Mouse (Mus musculus) forebrain, postnatal 0 days (tissue): Measurements from ENCODE around the gene Dgcr6. TPM values are rescaled to one million over a fixed set of nuclear protein-coding genes. Genes with fewer than 3 reads are reported as not detected.
A peak's percentile ranks its signal among the peaks of the same experiment; 100 is the strongest.
"Not testable (repeated sequence)": the region's sequence is repeated elsewhere in the genome, so short reads cannot be mapped to it uniquely, and the experiment has no call there.

ENCODE experiments used
- ATAC-seq: fragments of 200-750 bp; cut with Nextera tagmentation; 2 replicates; pipeline ENCODE4 v1.8.0; 2017; ENCODE audit warnings: mild to moderate bottlenecking, moderate library complexity
- DNase-seq: peaks from one replicate; pipeline ENCODE4 v3.0.0-alpha.2; 2015
- H3K27ac ChIP-seq: fragments of 300-500 bp; sonication (generic); 2 replicates; pipeline ENCODE4 v1.5.1; 2014; ENCODE audit warnings: low read depth, mild to moderate bottlenecking, antibody characterized with exemption, low read length, moderate library complexity, mixed read lengths
- H3K27me3 ChIP-seq: fragments of 300-500 bp; sonication (generic); 2 replicates; pipeline ENCODE4 v1.6.1; 2014; ENCODE audit warnings: mild to moderate bottlenecking, low read length, mixed read lengths; ENCODE audit not compliant: insufficient read depth
- H3K36me3 ChIP-seq: fragments of 300-500 bp; sonication (generic); 2 replicates; pipeline ENCODE4 v1.6.1; 2014; ENCODE audit warnings: mild to moderate bottlenecking, moderate library complexity; ENCODE audit not compliant: insufficient read depth
- H3K4me1 ChIP-seq: fragments of 300-500 bp; sonication (generic); 2 replicates; pipeline ENCODE4 v1.6.1; 2014; ENCODE audit warnings: antibody characterized with exemption; ENCODE audit not compliant: insufficient read depth
- H3K4me2 ChIP-seq: fragments of 300-500 bp; sonication (generic); 2 replicates; pipeline ENCODE4 v1.6.1; 2014; ENCODE audit warnings: low read depth, mild to moderate bottlenecking, moderate library complexity
- H3K4me3 ChIP-seq: fragments of 300-500 bp; sonication (generic); 2 replicates; pipeline ENCODE4 v1.5.1; 2014; ENCODE audit warnings: low read depth, low read length, mixed read lengths
- H3K9ac ChIP-seq: fragments of 300-500 bp; sonication (generic); 2 replicates; pipeline ENCODE4 v1.6.1; 2014; ENCODE audit warnings: mild to moderate bottlenecking
- H3K9me3 ChIP-seq: fragments of 300-500 bp; sonication (generic); 2 replicates; pipeline ENCODE4 v1.6.1; 2016; ENCODE audit warnings: low read length
- CTCF ChIP-seq: sonication (generic); IDR thresholded peaks from 2 replicates; pipeline ENCODE4 v1.5.1; 2016; ENCODE audit warnings: antibody characterized with exemption, control low read depth, low read depth
- WGBS: fragments of 180-500 bp; shearing (Covaris S2); extraction: QIAGEN DNeasy Blood & Tissue Kit; methylation state at CpG from one replicate; pipeline ENCODE4 v1.1.7; 2014; 5-methylcytosine and 5-hydroxymethylcytosine counted together
- polyA plus RNA-seq: library from polyadenylated mRNA; unstranded; fragments of >200 nt; fragmentation: Nextera tagmentation; extraction: Ambion mirVana; gene quantifications from 2 replicates; pipeline ENCODE4 v1.2.1, GENCODE M21; 2015
- total RNA-seq: library from RNA; depleted of rRNA; stranded (reverse); fragments of >200 nt; gene quantifications from 2 replicates; pipeline ENCODE4 v1.2.3, GENCODE M21; 2014; rRNA removed

Dgcr6 gene
- total RNA-seq = 64.2 and 66.9 TPM in 2 replicates
- 171 and 177 TPM in 2 replicates for polyA plus RNA-seq

DNA sequence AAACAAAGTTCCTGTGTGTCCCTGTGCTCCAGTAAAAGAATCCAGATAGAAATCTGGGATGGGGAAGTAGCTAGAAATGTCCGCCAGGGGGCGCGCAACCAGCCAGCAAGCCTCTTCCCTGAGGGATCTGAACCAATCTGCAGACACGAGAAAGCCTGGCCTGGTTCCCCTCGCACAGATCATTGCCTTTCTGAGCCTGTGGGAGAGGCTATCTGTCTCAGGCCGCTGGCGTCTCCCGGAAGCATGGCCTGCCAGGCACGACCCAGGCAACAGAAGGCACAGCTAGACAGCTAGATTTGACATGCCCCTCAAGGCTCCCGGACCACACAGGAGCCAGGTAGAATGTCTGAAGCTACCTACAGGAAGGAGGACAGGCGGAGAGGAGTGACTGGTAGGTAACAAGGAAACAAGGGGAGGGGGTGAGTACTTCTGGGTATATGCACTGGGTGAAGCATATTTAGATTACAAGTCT lies at the start of gene Dgcr6:
TSS of gene Dgcr6 (plus strand) at position 130 of the 472 bp plus-strand sequence.
- Histone ChIP-seq H3K36me3 (no peaks in the 10 kb centered on the region), H3K4me1 (no peaks in the 10 kb centered on the region), H3K9ac (peak within 1 kb of the TSS; percentile 25; the same call in 1 of the 2 replicates), H3K4me2 (peak within 1 kb of the TSS; percentile 35; the same call in 1 of the 2 replicates), H3K27ac (peak within 1 kb of the TSS; percentile 62; the same call in 1 of the 2 replicates), H3K27me3 (no peaks in the 10 kb centered on the region), H3K4me3 (no peak within 1 kb of the TSS), H3K9me3 (no peaks in the 10 kb centered on the region)
- ATAC-seq = peak; percentile 92
- peak; percentile 90 for DNase-seq
- TF ChIP-seq CTCF = peak; percentile 92
- 15% methylated on average over 11 of the region's 11 CpGs for WGBS

DNA sequence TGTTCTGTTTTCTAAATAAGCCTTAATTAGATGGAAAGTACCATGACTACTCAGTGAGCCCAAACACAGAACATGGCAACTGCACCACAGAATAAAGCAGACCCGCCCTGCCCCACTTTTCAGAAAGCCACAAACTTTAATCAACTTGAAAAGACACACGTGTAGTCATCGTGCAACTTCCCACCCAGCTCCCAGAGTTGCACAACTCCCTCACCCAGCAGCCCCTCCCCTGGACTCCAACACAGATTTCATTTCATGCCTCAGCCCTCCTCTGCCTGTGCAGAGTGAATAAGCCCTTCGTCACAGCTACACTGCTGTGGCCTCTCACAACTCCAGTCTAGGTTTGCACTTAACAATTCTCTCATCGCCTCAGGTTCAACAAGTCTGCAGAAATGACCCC lies 48.1 kb upstream of the Dgcr6 start:
- Histone ChIP-seq H3K9ac (no peak overlapping the region), H3K36me3 (no peaks in the 10 kb centered on the region), H3K4me3 (no peak overlapping the region), H3K9me3 (no peaks in the 10 kb centered on the region), H3K27me3 (no peaks in the 10 kb centered on the region), H3K4me1 (no peaks in the 10 kb centered on the region), H3K27ac (no peak overlapping the region), H3K4me2 (no peak overlapping the region)
- 56% methylated on average over 5 of the region's 5 CpGs for WGBS
- no peak for TF ChIP-seq CTCF
- DNase-seq (no peak), ATAC-seq (no peak)

DNA sequence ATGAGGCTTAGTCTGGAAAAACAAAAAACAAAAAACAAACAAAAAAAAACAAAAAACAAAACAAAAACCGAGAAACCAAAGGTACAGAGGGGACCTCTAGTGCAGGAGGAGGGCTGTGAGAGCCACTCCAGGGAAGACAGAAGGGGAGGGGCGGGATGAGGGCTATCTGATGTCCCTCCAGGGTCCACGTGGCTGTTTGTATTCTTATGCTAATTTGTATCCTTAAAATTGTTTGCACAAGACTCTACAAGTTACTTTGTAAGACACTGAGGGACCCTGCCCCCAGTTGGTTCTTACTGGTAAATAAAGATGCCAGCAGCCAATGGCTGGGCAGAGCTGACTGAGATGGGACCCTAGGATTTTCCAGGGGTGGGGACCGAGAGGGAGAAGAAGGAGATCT lies 45.6 kb upstream of the Dgcr6 start:
- Histone ChIP-seq H3K4me2 (no peak overlapping the region), H3K9me3 (no peaks in the 10 kb centered on the region), H3K27me3 (no peaks in the 10 kb centered on the region), H3K4me1 (no peaks in the 10 kb centered on the region), H3K9ac (no peak overlapping the region), H3K4me3 (no peak overlapping the region), H3K36me3 (no peaks in the 10 kb centered on the region), H3K27ac (no peak overlapping the region)
- ATAC-seq = no peak
- no peak for TF ChIP-seq CTCF
- DNase-seq = no peak
- 34% methylated on average over 4 of the region's 4 CpGs for WGBS

DNA sequence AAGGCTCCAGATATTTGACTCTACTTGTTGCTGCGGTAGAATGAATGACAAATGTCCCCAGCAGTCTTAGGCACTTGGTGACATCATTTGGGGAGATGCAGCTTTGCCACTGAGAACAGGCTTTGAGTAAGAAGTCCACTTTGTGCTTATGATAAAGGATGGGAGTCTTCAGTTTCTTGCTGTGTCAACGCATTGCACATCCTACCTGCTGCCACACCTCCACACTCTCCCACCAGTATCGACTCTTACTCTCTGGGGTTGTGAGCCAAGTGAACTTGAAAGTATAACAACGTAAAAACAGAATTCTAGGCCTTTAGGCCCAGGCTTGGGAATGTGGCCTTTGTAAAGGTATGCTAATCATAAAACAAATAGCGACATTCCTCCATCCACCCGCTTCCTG lies 41.6 kb upstream of the Dgcr6 start:
- ATAC-seq (no peak), DNase-seq (no peak)
- Histone ChIP-seq H3K4me3 (no peak overlapping the region), H3K4me1 (no peaks in the 10 kb centered on the region), H3K9me3 (no peaks in the 10 kb centered on the region), H3K27me3 (no peaks in the 10 kb centered on the region), H3K9ac (no peak overlapping the region), H3K4me2 (no peak overlapping the region), H3K27ac (no peak overlapping the region), H3K36me3 (no peaks in the 10 kb centered on the region)
- WGBS = 75% methylated on average over 6 of the region's 6 CpGs
- TF ChIP-seq CTCF = no peak

DNA sequence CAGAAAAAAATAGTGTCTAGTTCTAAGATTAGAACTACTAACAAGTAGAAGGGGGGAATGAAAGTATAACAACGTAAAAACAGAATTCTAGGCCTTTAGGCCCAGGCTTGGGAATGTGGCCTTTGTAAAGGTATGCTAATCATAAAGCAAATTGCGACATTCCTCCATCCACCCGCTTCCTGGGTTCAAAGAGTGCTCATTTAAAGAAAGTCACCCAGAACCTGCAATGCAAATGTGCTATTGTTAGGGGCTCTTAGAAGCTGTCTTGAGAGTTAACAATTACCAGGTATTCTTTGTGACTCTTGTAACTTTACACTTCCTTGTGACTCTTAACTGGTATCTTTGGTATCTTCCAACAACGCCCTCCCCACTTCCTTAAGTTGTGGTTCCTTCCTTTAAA lies 36.2 kb upstream of the Dgcr6 start:
- WGBS = 67% methylated on average over 4 of the region's 4 CpGs
- not testable (repeated sequence) for H3K27me3 ChIP-seq, H3K4me1 ChIP-seq, ATAC-seq, H3K4me2 ChIP-seq, H3K9me3 ChIP-seq, DNase-seq, H3K4me3 ChIP-seq, H3K36me3 ChIP-seq, H3K9ac ChIP-seq, H3K27ac ChIP-seq

DNA sequence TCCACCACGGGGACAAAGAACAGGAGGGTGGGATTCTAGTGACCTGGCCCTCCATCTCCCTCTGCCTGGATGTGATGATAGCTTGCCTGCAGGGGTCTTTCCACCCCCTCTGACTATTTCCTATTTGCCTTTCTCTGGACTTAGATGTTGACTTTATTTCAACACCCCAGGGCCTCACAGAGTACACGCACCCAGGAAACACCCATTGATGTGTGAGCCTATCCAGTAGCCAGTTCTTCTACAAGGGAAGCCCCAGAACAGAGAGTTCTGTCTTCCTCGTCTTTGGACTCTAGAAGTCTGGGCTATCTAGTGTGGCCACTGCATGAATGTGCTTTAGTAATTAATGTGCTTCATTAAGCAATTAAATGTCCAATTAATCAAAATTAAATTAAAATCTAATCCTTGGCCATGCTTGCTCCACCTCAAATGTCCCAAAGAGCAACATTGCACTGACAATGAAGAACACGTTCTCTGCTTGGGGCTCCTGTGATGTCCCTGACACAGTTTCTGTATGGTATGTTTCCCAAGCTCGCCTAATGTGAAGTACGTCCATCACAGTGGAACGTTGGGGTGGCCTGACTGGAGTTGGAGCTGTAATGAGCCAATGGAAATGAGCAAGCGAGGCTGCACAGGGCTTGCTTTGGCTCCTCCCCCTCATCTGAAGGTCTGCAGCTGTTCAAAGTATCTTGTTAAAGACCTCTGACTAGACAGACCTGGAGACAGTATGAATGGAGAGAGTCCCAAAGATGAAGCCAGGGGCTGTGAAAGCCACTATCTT lies 29.7 kb upstream of the Dgcr6 start:
- no peak for TF ChIP-seq CTCF
- Histone ChIP-seq H3K4me1 (no peaks in the 10 kb centered on the region), H3K4me3 (no peak overlapping the region), H3K27ac (no peak overlapping the region), H3K9ac (no peak overlapping the region), H3K27me3 (no peaks in the 10 kb centered on the region), H3K9me3 (no peaks in the 10 kb centered on the region), H3K36me3 (no peaks in the 10 kb centered on the region), H3K4me2 (no peak overlapping the region)
- ATAC-seq (no peak), DNase-seq (no peak)
- WGBS = 71% methylated on average over 8 of the region's 8 CpGs

DNA sequence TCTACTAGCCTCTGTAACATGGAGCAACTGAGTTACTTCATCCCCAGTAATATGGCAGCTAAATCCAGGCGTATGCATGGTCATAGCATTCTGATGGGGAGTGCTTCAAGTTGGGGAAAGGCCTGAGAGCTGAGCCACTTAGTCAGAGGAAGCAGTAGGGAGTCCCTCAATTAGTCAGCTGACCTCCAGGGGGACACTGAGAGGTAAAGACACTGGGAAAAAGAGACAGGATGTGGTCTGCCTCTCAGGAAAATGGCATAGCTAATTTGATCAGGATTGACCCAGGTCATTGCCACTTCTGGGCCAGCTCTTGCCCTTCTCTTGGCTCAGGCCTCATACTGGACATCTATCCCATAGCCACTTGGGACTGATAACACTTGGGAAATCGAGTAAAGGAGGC lies 25.3 kb upstream of the Dgcr6 start:
- no peaks in the 10 kb centered on the region for H3K4me1 ChIP-seq
- no peak overlapping the region for H3K9ac ChIP-seq
- WGBS = 66% methylated on average over 2 of the region's 2 CpGs
- DNase-seq (no peak), ATAC-seq (no peak)
- TF ChIP-seq CTCF = no peak
- H3K4me3 ChIP-seq = no peak overlapping the region
- no peaks in the 10 kb centered on the region for H3K36me3 ChIP-seq
- H3K27ac ChIP-seq = no peak overlapping the region
- no peaks in the 10 kb centered on the region for H3K9me3 ChIP-seq
- H3K27me3 ChIP-seq = no peaks in the 10 kb centered on the region
- no peak overlapping the region for H3K4me2 ChIP-seq
